Mouse (Mus musculus): ENCODE measurements around the gene Actb.

The Actb gene

GRCm38 (mm10) chr5:142922251-142922650 is 15.7 kb upstream of the Actb start:
- no peak for DNase-seq (ENCODE audit: inconsistent ontology term)

- DNase-seq (ENCODE audit: inconsistent ontology term): no peak
These were observed 14.5 kb upstream of the Actb start for GRCm38 (mm10) chr5:142921074-142921459.

- DNase-seq (ENCODE audit: inconsistent ontology term): peak; percentile 78
These were observed 13.9 kb upstream of the Actb start for GRCm38 (mm10) chr5:142920311-142921073.

- no peak for DNase-seq (ENCODE audit: inconsistent ontology term)
These were observed 10.8 kb upstream of the Actb start for GRCm38 (mm10) chr5:142917402-142917801.

GRCm38 (mm10) chr5:142916593-142916992 is 10.0 kb upstream of the Actb start:
- no peak for DNase-seq (ENCODE audit: inconsistent ontology term)

- DNase-seq (ENCODE audit: inconsistent ontology term): no peak
These were observed 8.7 kb upstream of the Actb start for GRCm38 (mm10) chr5:142915231-142915630.

GRCm38 (mm10) chr5:142912739-142913138 is 6.2 kb upstream of the Actb start:
- no peak for DNase-seq (ENCODE audit: inconsistent ontology term)

- DNase-seq (ENCODE audit: inconsistent ontology term): no peak
These were observed 5.8 kb upstream of the Actb start for GRCm38 (mm10) chr5:142912320-142912719.

- no peak for DNase-seq (ENCODE audit: inconsistent ontology term)
These were observed 5.1 kb upstream of the Actb start for GRCm38 (mm10) chr5:142911629-142912028.

- peak; percentile 82 for DNase-seq (ENCODE audit: inconsistent ontology term)
These were observed 3.2 kb upstream of the Actb start for GRCm38 (mm10) chr5:142909576-142910278.

GRCm38 (mm10) chr5:142908941-142909575 is 2.5 kb upstream of the Actb start:
- no peak for DNase-seq (ENCODE audit: inconsistent ontology term)

GRCm38 (mm10) chr5:142907803-142908559 is 1.4 kb upstream of the Actb start:
- peak; percentile 56 for DNase-seq (ENCODE audit: inconsistent ontology term)

- peak; percentile 73 for DNase-seq (ENCODE audit: inconsistent ontology term)
These were observed 671 bp upstream of the Actb start for GRCm38 (mm10) chr5:142907048-142907802.

GRCm38 (mm10) chr5:142905725-142906531 is 626 bp downstream of the Actb start:
- DNase-seq (ENCODE audit: inconsistent ontology term): peak; percentile 99

GRCm38 (mm10) chr5:142905038-142905695 is 1.4 kb downstream of the Actb start:
- no peak for DNase-seq (ENCODE audit: inconsistent ontology term)

- no peak for DNase-seq (ENCODE audit: inconsistent ontology term)
These were observed 2.1 kb downstream of the Actb start for GRCm38 (mm10) chr5:142904208-142905037.

- peak; percentile 19 for DNase-seq (ENCODE audit: inconsistent ontology term)
These were observed 2.9 kb downstream of the Actb start for GRCm38 (mm10) chr5:142903470-142904207.

Data from Muller cell, postnatal 12 days (primary cell).